Mouse (Mus musculus): Measurements from ENCODE around the gene Tex21. TPM values are rescaled to one million over a fixed set of nuclear protein-coding genes. Genes with fewer than 3 reads are reported as not detected.

Gene Tex21
- polyA plus RNA-seq, 1 experiment, result not detected

- peaks cover 6% of the 10 kb centered on the region for H3K4me1 ChIP-seq (ENCODE audit: control insufficient read depth, insufficient read depth, insufficient read length, low read length)
- H3K27ac ChIP-seq (replicated peaks; ENCODE audit: low read depth, low read length), result no peak overlapping the region
- no peak overlapping the region for H3K4me3 ChIP-seq (ENCODE audit: insufficient read depth, low read depth, low read length)
These were observed 22.1 kb upstream of the Tex21 start for GRCm38 (mm10) chr12:76268686-76269085.

GRCm38 (mm10) chr12:76266875-76267274 lies 20.3 kb upstream of the Tex21 start:
- Histone ChIP-seq H3K27ac (replicated peaks; ENCODE audit: low read depth, low read length) (no peak overlapping the region), H3K4me1 (ENCODE audit: control insufficient read depth, insufficient read depth, insufficient read length, low read length) (peaks cover 6% of the 10 kb centered on the region), H3K4me3 (ENCODE audit: insufficient read depth, low read depth, low read length) (no peak overlapping the region)

- Histone ChIP-seq H3K4me3 (ENCODE audit: insufficient read depth, low read depth, low read length) (no peak overlapping the region), H3K27ac (replicated peaks; ENCODE audit: low read depth, low read length) (no peak overlapping the region), H3K4me1 (ENCODE audit: control insufficient read depth, insufficient read depth, insufficient read length, low read length) (peaks cover 6% of the 10 kb centered on the region)
These were observed 18.5 kb upstream of the Tex21 start for GRCm38 (mm10) chr12:76265001-76265400.

GRCm38 (mm10) chr12:76264325-76264965 lies 17.9 kb upstream of the Tex21 start:
- H3K4me3 ChIP-seq (ENCODE audit: insufficient read depth, low read depth, low read length), result no peak overlapping the region
- H3K27ac ChIP-seq (replicated peaks; ENCODE audit: low read depth, low read length), result no peak overlapping the region
- H3K4me1 ChIP-seq (ENCODE audit: control insufficient read depth, insufficient read depth, insufficient read length, low read length), result peaks cover 6% of the 10 kb centered on the region

GRCm38 (mm10) chr12:76263876-76264275 lies 17.3 kb upstream of the Tex21 start:
- H3K4me1 ChIP-seq (ENCODE audit: control insufficient read depth, insufficient read depth, insufficient read length, low read length), result peaks cover 3% of the 10 kb centered on the region; the same call in 1 of the 2 replicates
- no peak overlapping the region for H3K4me3 ChIP-seq (ENCODE audit: insufficient read depth, low read depth, low read length)
- no peak overlapping the region for H3K27ac ChIP-seq (replicated peaks; ENCODE audit: low read depth, low read length)

- Histone ChIP-seq H3K27ac (replicated peaks; ENCODE audit: low read depth, low read length) (no peak overlapping the region), H3K4me3 (ENCODE audit: insufficient read depth, low read depth, low read length) (no peak overlapping the region), H3K4me1 (ENCODE audit: control insufficient read depth, insufficient read depth, insufficient read length, low read length) (peaks cover 3% of the 10 kb centered on the region; the same call in 1 of the 2 replicates)
These were observed 16.4 kb upstream of the Tex21 start for GRCm38 (mm10) chr12:76262918-76263317.

GRCm38 (mm10) chr12:76261556-76261955 lies 15.0 kb upstream of the Tex21 start:
- Histone ChIP-seq H3K4me3 (ENCODE audit: insufficient read depth, low read depth, low read length) (no peak overlapping the region), H3K4me1 (ENCODE audit: control insufficient read depth, insufficient read depth, insufficient read length, low read length) (peaks cover 3% of the 10 kb centered on the region; the same call in 1 of the 2 replicates), H3K27ac (replicated peaks; ENCODE audit: low read depth, low read length) (no peak overlapping the region)

- H3K4me1 ChIP-seq (ENCODE audit: control insufficient read depth, insufficient read depth, insufficient read length, low read length), result peaks cover 9% of the 10 kb centered on the region; the same call in 1 of the 2 replicates
- no peak overlapping the region for H3K4me3 ChIP-seq (ENCODE audit: insufficient read depth, low read depth, low read length)
- H3K27ac ChIP-seq (replicated peaks; ENCODE audit: low read depth, low read length), result no peak overlapping the region
These were observed 14.1 kb upstream of the Tex21 start for GRCm38 (mm10) chr12:76260673-76261072.

- H3K4me1 ChIP-seq (ENCODE audit: control insufficient read depth, insufficient read depth, insufficient read length, low read length), result peaks cover 9% of the 10 kb centered on the region
- H3K27ac ChIP-seq (replicated peaks; ENCODE audit: low read depth, low read length), result no peak overlapping the region
- H3K4me3 ChIP-seq (ENCODE audit: insufficient read depth, low read depth, low read length), result peak overlapping the region; percentile 73
These were observed 9.7 kb upstream of the Tex21 start for GRCm38 (mm10) chr12:76256114-76256843.

GRCm38 (mm10) chr12:76255499-76255875 lies 8.9 kb upstream of the Tex21 start:
- H3K4me1 ChIP-seq (ENCODE audit: control insufficient read depth, insufficient read depth, insufficient read length, low read length), result peaks cover 9% of the 10 kb centered on the region
- H3K4me3 ChIP-seq (ENCODE audit: insufficient read depth, low read depth, low read length), result peak overlapping the region; percentile 73
- H3K27ac ChIP-seq (replicated peaks; ENCODE audit: low read depth, low read length), result 0 out of 2 replicates have a peak overlapping the region, but pooled peaks have one; percentile 4

GRCm38 (mm10) chr12:76254725-76255498 lies 8.4 kb upstream of the Tex21 start, which contains the start of gene Mthfd1:
Gene Mthfd1 (plus strand): TSS chr12:76255298.
- H3K4me3 ChIP-seq (ENCODE audit: insufficient read depth, low read depth, low read length), result peak within 1 kb of the TSS; percentile 73
- H3K27ac ChIP-seq (replicated peaks; ENCODE audit: low read depth, low read length), result peak within 1 kb of the TSS; percentile 32; the same call in 1 of the 2 replicates
- H3K4me1 ChIP-seq (ENCODE audit: control insufficient read depth, insufficient read depth, insufficient read length, low read length), result peaks cover 9% of the 10 kb centered on the region

- Histone ChIP-seq H3K27ac (replicated peaks; ENCODE audit: low read depth, low read length) (no peak overlapping the region), H3K4me1 (ENCODE audit: control insufficient read depth, insufficient read depth, insufficient read length, low read length) (peaks cover 9% of the 10 kb centered on the region), H3K4me3 (ENCODE audit: insufficient read depth, low read depth, low read length) (0 out of 2 replicates have a peak overlapping the region, but pooled peaks have one; percentile 10)
These were observed 7.4 kb upstream of the Tex21 start for GRCm38 (mm10) chr12:76253991-76254390.

GRCm38 (mm10) chr12:76253591-76253990 lies 7.0 kb upstream of the Tex21 start:
- no peak overlapping the region for H3K4me3 ChIP-seq (ENCODE audit: insufficient read depth, low read depth, low read length)
- H3K27ac ChIP-seq (replicated peaks; ENCODE audit: low read depth, low read length), result no peak overlapping the region
- peaks cover 9% of the 10 kb centered on the region for H3K4me1 ChIP-seq (ENCODE audit: control insufficient read depth, insufficient read depth, insufficient read length, low read length)

- Histone ChIP-seq H3K4me1 (ENCODE audit: control insufficient read depth, insufficient read depth, insufficient read length, low read length) (peaks cover 9% of the 10 kb centered on the region), H3K27ac (replicated peaks; ENCODE audit: low read depth, low read length) (no peak overlapping the region), H3K4me3 (ENCODE audit: insufficient read depth, low read depth, low read length) (no peak overlapping the region)
These were observed 6.5 kb upstream of the Tex21 start for GRCm38 (mm10) chr12:76253090-76253489.

GRCm38 (mm10) chr12:76244981-76245380 lies 1.6 kb downstream of the Tex21 start:
- Histone ChIP-seq H3K27ac (replicated peaks; ENCODE audit: low read depth, low read length) (no peak overlapping the region), H3K4me1 (ENCODE audit: control insufficient read depth, insufficient read depth, insufficient read length, low read length) (no peaks in the 10 kb centered on the region)

More at GRCm38 (mm10) chr12:76244981-76245380, 1.6 kb downstream of the Tex21 start:
- no peak overlapping the region for H3K4me3 ChIP-seq (ENCODE audit: insufficient read depth, low read depth, low read length)

All from brown adipose tissue, adult 24 weeks (tissue).